Mouse (Mus musculus): ENCODE data around the gene Cdk2ap2. TPM values are rescaled to one million over a fixed set of nuclear protein-coding genes. Genes with fewer than 3 reads are reported as not detected.

The Cdk2ap2 gene
- total RNA-seq, 1 experiment, result 39.6 TPM

DNA sequence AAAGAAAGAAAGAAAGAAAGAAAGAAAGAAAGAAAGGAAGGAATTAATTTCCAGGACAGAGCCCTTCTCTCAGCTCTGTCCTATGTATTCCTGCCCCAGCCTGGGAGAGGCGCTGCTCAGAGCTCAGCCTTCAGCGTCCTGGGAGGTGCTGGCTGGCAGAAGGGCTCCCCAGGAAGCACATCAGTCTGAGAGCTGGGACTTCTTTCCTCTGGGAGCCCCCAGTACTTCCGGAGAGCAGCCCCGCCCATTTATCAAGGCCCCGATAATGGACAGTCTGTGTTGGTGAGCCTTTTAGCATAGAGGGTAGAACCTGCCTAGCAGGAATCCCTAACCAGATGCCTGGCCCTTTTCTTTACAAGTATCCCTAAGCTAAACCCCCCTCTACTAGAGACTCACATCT is 8.8 kb upstream of the Cdk2ap2 start:
- H3K4me3 ChIP-seq (ENCODE audit: insufficient read depth in 1 of 2, low read depth in 1 of 2, low read length in 2 of 2, poor library complexity in 1 of 2, severe bottlenecking in 1 of 2), result no peak overlapping the region
- in situ Hi-C loops (cut with MboI; ENCODE audit: low sequenced_read_pairs in 2 of 2, unreplicated experiment in 2 of 2), result no loop called here
- peaks cover 0 to 10% of the 10 kb centered on the region in 2 experiments; a peak in 1 of 4 replicates for H3K4me1 ChIP-seq (ENCODE audit: control insufficient read depth in 2 of 2, insufficient read depth in 2 of 2, low read length in 2 of 2, poor library complexity in 1 of 2)
- H3K36me3 ChIP-seq (ENCODE audit: control insufficient read depth, insufficient read depth, low read length, poor library complexity, severe bottlenecking), result no peaks in the 10 kb centered on the region
- no peak overlapping the region for H3K9ac ChIP-seq (ENCODE audit: insufficient read depth, low read depth, low read length, poor library complexity, severe bottlenecking)
- TF ChIP-seq CHD2 (IDR thresholded peaks at IDR 0.05; ENCODE audit: low read depth, low read length), result no peak
- TF ChIP-seq MAFK (IDR thresholded peaks at IDR 0.05; ENCODE audit: insufficient read depth, low read depth, low read length), result no peak
- no peak for TF ChIP-seq ZC3H11A (IDR thresholded peaks at IDR 0.05; ENCODE audit: borderline replicate concordance, low read depth, low read length)
- TF ChIP-seq HCFC1 (IDR thresholded peaks at IDR 0.05; ENCODE audit: borderline replicate concordance, insufficient read depth, low read length), result no peak
- DNase-seq (ENCODE audit: low read depth, low spot score), result no peak
- H3K9me3 ChIP-seq (ENCODE audit: control insufficient read depth, insufficient read depth, low read depth, low read length), result no peaks in the 10 kb centered on the region
- H3K27ac ChIP-seq (ENCODE audit: insufficient read depth, low read depth, low read length, poor library complexity, severe bottlenecking), result no peak overlapping the region

GRCm38 (mm10) chr19:4089128-4089527 is 7.9 kb upstream of the Cdk2ap2 start:
- Histone ChIP-seq H3K27ac (ENCODE audit: insufficient read depth, low read depth, low read length, poor library complexity, severe bottlenecking) (no peak overlapping the region), H3K4me1 (ENCODE audit: control insufficient read depth in 2 of 2, insufficient read depth in 2 of 2, low read length in 2 of 2, poor library complexity in 1 of 2) (peaks cover 0 to 8% of the 10 kb centered on the region in 2 experiments; a peak in 2 of 4 replicates), H3K9ac (ENCODE audit: insufficient read depth, low read depth, low read length, poor library complexity, severe bottlenecking) (no peak overlapping the region), H3K9me3 (ENCODE audit: control insufficient read depth, insufficient read depth, low read depth, low read length) (no peaks in the 10 kb centered on the region), H3K4me3 (ENCODE audit: insufficient read depth in 1 of 2, low read depth in 1 of 2, low read length in 2 of 2, poor library complexity in 1 of 2, severe bottlenecking in 1 of 2) (no peak overlapping the region), H3K36me3 (ENCODE audit: control insufficient read depth, insufficient read depth, low read length, poor library complexity, severe bottlenecking) (no peaks in the 10 kb centered on the region)
- TF ChIP-seq ZC3H11A (IDR thresholded peaks at IDR 0.05; ENCODE audit: borderline replicate concordance, low read depth, low read length) (no peak), ZNF384 (IDR thresholded peaks at IDR 0.05; ENCODE audit: low read depth, low read length) (no peak), HCFC1 (IDR thresholded peaks at IDR 0.05; ENCODE audit: borderline replicate concordance, insufficient read depth, low read length) (no peak), CHD2 (IDR thresholded peaks at IDR 0.05; ENCODE audit: low read depth, low read length) (no peak), MAFK (IDR thresholded peaks at IDR 0.05; ENCODE audit: insufficient read depth, low read depth, low read length) (no peak)
- DNase-seq (ENCODE audit: low read depth, low spot score), result no peak
- in situ Hi-C loops (cut with MboI; ENCODE audit: low sequenced_read_pairs in 2 of 2, unreplicated experiment in 2 of 2), result no loop called here

DNA sequence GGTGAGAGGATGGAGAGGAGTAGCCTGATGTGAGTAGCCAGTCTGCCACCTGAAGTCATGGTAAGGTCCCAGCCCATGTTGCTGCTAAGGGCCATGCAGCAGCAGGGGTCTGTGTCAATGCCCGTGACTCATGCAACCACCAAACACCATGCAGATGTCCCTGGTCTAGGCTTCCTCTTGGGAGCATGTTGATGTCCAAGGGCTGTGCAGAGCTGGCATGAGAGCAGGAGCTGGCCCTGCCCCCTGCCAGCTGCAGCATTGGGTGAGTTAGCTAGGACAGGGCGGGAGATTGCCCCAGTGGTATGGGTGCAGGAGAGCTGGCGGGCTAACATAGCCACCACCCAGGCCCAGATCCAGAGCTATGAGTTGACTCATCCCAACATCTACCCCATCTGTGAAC is 6.5 kb upstream of the Cdk2ap2 start:
- in situ Hi-C loops (cut with MboI; ENCODE audit: low sequenced_read_pairs in 2 of 2, unreplicated experiment in 2 of 2), result no loop called here
- Histone ChIP-seq H3K4me1 (ENCODE audit: control insufficient read depth in 2 of 2, insufficient read depth in 2 of 2, low read length in 2 of 2, poor library complexity in 1 of 2) (peaks cover 0 to 11% of the 10 kb centered on the region in 2 experiments; a peak in 2 of 4 replicates), H3K27ac (ENCODE audit: insufficient read depth, low read depth, low read length, poor library complexity, severe bottlenecking) (no peak overlapping the region), H3K9ac (ENCODE audit: insufficient read depth, low read depth, low read length, poor library complexity, severe bottlenecking) (no peak overlapping the region), H3K36me3 (ENCODE audit: control insufficient read depth, insufficient read depth, low read length, poor library complexity, severe bottlenecking) (no peaks in the 10 kb centered on the region), H3K9me3 (ENCODE audit: control insufficient read depth, insufficient read depth, low read depth, low read length) (no peaks in the 10 kb centered on the region), H3K4me3 (ENCODE audit: insufficient read depth in 1 of 2, low read depth in 1 of 2, low read length in 2 of 2, poor library complexity in 1 of 2, severe bottlenecking in 1 of 2) (no peak overlapping the region)
- DNase-seq (ENCODE audit: low read depth, low spot score), result no peak
- TF ChIP-seq CHD2 (IDR thresholded peaks at IDR 0.05; ENCODE audit: low read depth, low read length), result no peak
- TF ChIP-seq MAFK (IDR thresholded peaks at IDR 0.05; ENCODE audit: insufficient read depth, low read depth, low read length), result no peak
- TF ChIP-seq ZC3H11A (IDR thresholded peaks at IDR 0.05; ENCODE audit: borderline replicate concordance, low read depth, low read length), result no peak

DNA sequence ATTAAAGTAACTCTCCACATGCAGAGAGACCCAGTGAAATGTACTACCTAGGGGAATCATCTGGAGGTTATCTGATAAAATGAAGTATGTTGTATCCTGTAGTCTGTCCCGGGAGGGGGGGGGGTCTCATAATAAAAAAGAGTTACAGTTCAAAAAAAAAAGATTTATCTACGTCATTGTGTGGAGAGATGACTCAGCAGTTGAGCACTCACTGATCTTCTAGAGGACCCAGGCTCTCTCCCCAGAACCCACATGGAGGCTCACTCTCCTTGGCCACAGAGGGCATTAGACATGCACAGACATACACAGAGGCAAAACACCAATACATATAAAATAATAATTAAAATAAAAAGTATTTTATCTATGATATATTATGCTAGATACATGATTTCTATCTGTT is 5.6 kb upstream of the Cdk2ap2 start:
- no peak for DNase-seq (ENCODE audit: low read depth, low spot score)
- Histone ChIP-seq H3K27ac (ENCODE audit: insufficient read depth, low read depth, low read length, poor library complexity, severe bottlenecking) (no peak overlapping the region), H3K9me3 (ENCODE audit: control insufficient read depth, insufficient read depth, low read depth, low read length) (no peaks in the 10 kb centered on the region), H3K9ac (ENCODE audit: insufficient read depth, low read depth, low read length, poor library complexity, severe bottlenecking) (no peak overlapping the region), H3K36me3 (ENCODE audit: control insufficient read depth, insufficient read depth, low read length, poor library complexity, severe bottlenecking) (no peaks in the 10 kb centered on the region), H3K4me3 (ENCODE audit: insufficient read depth in 1 of 2, low read depth in 1 of 2, low read length in 2 of 2, poor library complexity in 1 of 2, severe bottlenecking in 1 of 2) (no peak overlapping the region), H3K4me1 (ENCODE audit: control insufficient read depth in 2 of 2, insufficient read depth in 2 of 2, low read length in 2 of 2, poor library complexity in 1 of 2) (peaks cover 0 to 11% of the 10 kb centered on the region in 2 experiments; a peak in 2 of 4 replicates)
- TF ChIP-seq HCFC1 (IDR thresholded peaks at IDR 0.05; ENCODE audit: borderline replicate concordance, insufficient read depth, low read length) (no peak), MAFK (IDR thresholded peaks at IDR 0.05; ENCODE audit: insufficient read depth, low read depth, low read length) (no peak), ZC3H11A (IDR thresholded peaks at IDR 0.05; ENCODE audit: borderline replicate concordance, low read depth, low read length) (no peak), CHD2 (IDR thresholded peaks at IDR 0.05; ENCODE audit: low read depth, low read length) (no peak), ZNF384 (IDR thresholded peaks at IDR 0.05; ENCODE audit: low read depth, low read length) (no peak)
- in situ Hi-C loops (cut with MboI; ENCODE audit: low sequenced_read_pairs in 2 of 2, unreplicated experiment in 2 of 2), result no loop called here

DNA sequence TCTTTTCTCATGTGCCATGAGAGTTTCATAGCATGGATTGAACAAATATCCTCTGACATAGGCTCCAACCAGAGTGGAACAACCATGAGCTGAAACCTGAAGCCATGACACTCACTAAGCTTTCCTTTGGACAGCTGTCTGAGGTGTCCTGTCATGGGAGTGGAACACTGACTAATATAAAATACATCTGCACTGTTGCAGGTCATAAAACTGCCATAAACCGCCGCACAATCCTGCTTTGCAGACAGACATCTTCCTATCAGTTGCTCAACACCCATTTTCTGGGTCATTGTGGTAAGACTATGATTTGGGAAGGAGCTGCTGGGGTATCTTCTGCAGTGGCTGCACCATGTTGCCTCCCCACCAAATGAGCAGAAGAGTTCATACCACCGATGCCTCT is 4.2 kb upstream of the Cdk2ap2 start:
- Histone ChIP-seq H3K36me3 (ENCODE audit: control insufficient read depth, insufficient read depth, low read length, poor library complexity, severe bottlenecking) (no peaks in the 10 kb centered on the region), H3K27ac (ENCODE audit: insufficient read depth, low read depth, low read length, poor library complexity, severe bottlenecking) (no peak overlapping the region), H3K9me3 (ENCODE audit: control insufficient read depth, insufficient read depth, low read depth, low read length) (no peaks in the 10 kb centered on the region), H3K4me1 (ENCODE audit: control insufficient read depth in 2 of 2, insufficient read depth in 2 of 2, low read length in 2 of 2, poor library complexity in 1 of 2) (peaks cover 0 to 11% of the 10 kb centered on the region in 2 experiments; a peak in 2 of 4 replicates), H3K4me3 (ENCODE audit: insufficient read depth in 1 of 2, low read depth in 1 of 2, low read length in 2 of 2, poor library complexity in 1 of 2, severe bottlenecking in 1 of 2) (no peak overlapping the region), H3K9ac (ENCODE audit: insufficient read depth, low read depth, low read length, poor library complexity, severe bottlenecking) (no peak overlapping the region)
- in situ Hi-C loops (cut with MboI; ENCODE audit: low sequenced_read_pairs in 2 of 2, unreplicated experiment in 2 of 2), result no loop called here
- no peak for TF ChIP-seq ZC3H11A (IDR thresholded peaks at IDR 0.05; ENCODE audit: borderline replicate concordance, low read depth, low read length)
- no peak for DNase-seq (ENCODE audit: low read depth, low spot score)

All from ES-E14 (cell line).